Mouse (Mus musculus) limb, embryonic 13.5 days (tissue): ENCODE measurements around the gene Zfp473. TPM values are rescaled to one million over a fixed set of nuclear protein-coding genes. Genes with fewer than 3 reads are reported as not detected.
A peak's percentile ranks its signal among the peaks of the same experiment; 100 is the strongest.

Experiments
- ATAC-seq: fragments of 200-750 bp; cut with Nextera tagmentation; 2 replicates; pipeline ENCODE4 v1.8.0; 2017; ENCODE audit warnings: low read depth, moderate number of reproducible peaks, moderate TSS enrichment; ENCODE audit not compliant: low FRiP score
- H3K27ac ChIP-seq: fragments of 300-500 bp; sonication (generic); 2 replicates; pipeline ENCODE4 v1.5.1; 2015; ENCODE audit warnings: inconsistent platforms, mild to moderate bottlenecking, moderate library complexity
- H3K27me3 ChIP-seq: fragments of 300-500 bp; sonication (generic); 2 replicates; pipeline ENCODE4 v1.6.1; 2015; ENCODE audit warnings: mild to moderate bottlenecking, inconsistent platforms
- H3K36me3 ChIP-seq: fragments of 300-500 bp; sonication (generic); 2 replicates; pipeline ENCODE4 v1.6.1; 2015; ENCODE audit warnings: inconsistent platforms, mild to moderate bottlenecking, moderate library complexity
- H3K4me1 ChIP-seq: fragments of 300-500 bp; sonication (generic); 2 replicates; pipeline ENCODE4 v1.6.1; 2015; ENCODE audit warnings: inconsistent platforms
- H3K4me2 ChIP-seq: fragments of 300-500 bp; sonication (generic); replicated peaks from 2 replicates; pipeline ENCODE4 v1.6.1; 2015; ENCODE audit warnings: inconsistent platforms, mild to moderate bottlenecking, moderate library complexity
- H3K4me3 ChIP-seq: fragments of 300-500 bp; sonication (generic); 2 replicates; pipeline ENCODE4 v1.5.1; 2015; ENCODE audit warnings: moderate library complexity, mild to moderate bottlenecking, inconsistent platforms
- H3K9ac ChIP-seq: fragments of 300-500 bp; sonication (generic); 2 replicates; pipeline ENCODE4 v1.6.1; 2015; ENCODE audit warnings: mild to moderate bottlenecking, inconsistent platforms
- H3K9me3 ChIP-seq: fragments of 300-500 bp; sonication (generic); 2 replicates; pipeline ENCODE4 v1.6.1; 2016; ENCODE audit warnings: inconsistent platforms
- WGBS: fragments of 180-500 bp; shearing (Covaris S2); methylation state at CpG from one replicate; pipeline ENCODE4 v1.1.7; 2015; 5-methylcytosine and 5-hydroxymethylcytosine counted together
- polyA plus RNA-seq: library from polyadenylated mRNA; unstranded; fragments of >200 nt; fragmentation: Nextera tagmentation; extraction: Ambion mirVana; gene quantifications from 2 replicates; pipeline ENCODE4 v1.2.1, GENCODE M21; 2015

The Zfp473 gene
- polyA plus RNA-seq, 1 experiment from 2014 or later, result 1.7 TPM

DNA sequence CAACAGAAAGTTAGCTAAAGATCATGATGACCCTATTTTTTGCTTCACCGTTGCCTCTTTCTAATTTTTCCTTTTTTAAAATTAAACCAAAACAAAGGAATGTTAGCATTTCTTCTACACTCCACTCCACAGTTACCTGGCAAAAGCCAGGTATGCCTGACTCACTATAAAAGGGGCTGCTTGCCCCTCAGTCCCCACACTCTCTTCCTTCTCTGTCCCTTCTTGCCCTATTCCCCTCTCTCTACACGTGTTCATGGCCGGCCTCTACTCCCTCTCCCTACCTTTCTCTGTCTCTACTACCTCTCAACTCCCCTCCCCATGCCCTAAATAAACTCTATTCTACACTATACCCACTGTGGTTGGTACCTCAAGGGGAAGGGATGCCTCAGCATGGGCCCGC is 3.7 kb downstream of the Zfp473 start:
- Histone ChIP-seq H3K4me3 (peak overlapping the region; percentile 62), H3K4me1 (peaks cover 22% of the 10 kb centered on the region), H3K27ac (no peak overlapping the region), H3K9ac (0 out of 2 replicates have a peak overlapping the region, but pooled peaks have one; percentile 50), H3K27me3 (no peaks in the 10 kb centered on the region), H3K36me3 (peaks cover 3% of the 10 kb centered on the region), H3K9me3 (no peaks in the 10 kb centered on the region), H3K4me2 (peak overlapping the region; percentile 71)
- no peak for ATAC-seq
- WGBS, result 66% methylated on average over 4 of the region's 4 CpGs

DNA sequence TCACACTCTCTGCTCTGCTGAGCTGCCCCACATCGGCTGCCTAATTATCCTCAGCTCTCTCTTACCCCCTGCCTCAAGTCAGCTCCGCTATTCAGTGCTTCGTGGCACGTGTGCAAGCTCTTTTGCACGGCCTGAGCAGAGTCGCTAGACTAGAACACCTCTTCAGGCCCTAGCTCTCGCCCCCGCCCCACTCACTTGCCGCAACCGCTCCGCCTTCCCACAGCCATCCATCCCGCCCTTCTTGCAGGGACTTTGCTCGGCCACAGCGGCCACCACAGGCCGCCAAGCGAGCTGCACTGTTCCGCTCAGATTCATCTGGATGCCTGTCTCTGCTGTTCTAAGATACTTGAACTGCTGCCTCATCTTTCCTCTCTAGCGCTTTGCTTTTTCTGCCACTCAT is 5.8 kb downstream of the Zfp473 start:
- ATAC-seq, result peak; percentile 54; the same call in 1 of the 2 replicates
- Histone ChIP-seq H3K9ac (peak overlapping the region; percentile 67), H3K4me2 (peak overlapping the region; percentile 76), H3K4me3 (peak overlapping the region; percentile 48), H3K27ac (no peak overlapping the region), H3K27me3 (no peaks in the 10 kb centered on the region), H3K4me1 (peaks cover 22% of the 10 kb centered on the region), H3K9me3 (no peaks in the 10 kb centered on the region), H3K36me3 (no peaks in the 10 kb centered on the region)
- WGBS, result under 1% methylated on average over 18 of the region's 18 CpGs

DNA sequence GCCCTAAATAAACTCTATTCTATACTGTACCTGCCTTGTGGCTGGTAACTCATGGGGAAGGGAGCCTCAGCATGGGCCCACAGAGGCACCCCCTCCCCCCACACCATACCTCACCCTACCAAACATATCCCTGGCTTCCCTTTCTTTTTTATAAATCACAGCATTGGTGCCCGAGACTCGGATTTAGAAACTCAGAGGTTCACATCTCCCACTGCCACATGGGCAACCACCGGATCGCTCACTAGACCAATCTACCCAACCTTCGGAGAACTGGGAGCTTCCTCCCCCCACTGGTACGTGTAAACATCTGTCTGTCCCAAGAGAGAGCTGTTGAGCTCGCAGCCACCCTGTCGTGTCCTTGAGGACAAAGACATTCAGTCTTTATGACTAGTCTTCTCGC is 6.6 kb downstream of the Zfp473 start:
- Histone ChIP-seq H3K9ac (peak overlapping the region; percentile 67; the same call in 1 of the 2 replicates), H3K4me1 (peaks cover 18% of the 10 kb centered on the region), H3K9me3 (no peaks in the 10 kb centered on the region), H3K27me3 (no peaks in the 10 kb centered on the region), H3K4me2 (peak overlapping the region; percentile 76), H3K36me3 (no peaks in the 10 kb centered on the region), H3K4me3 (peak overlapping the region; percentile 48; the same call in 1 of the 2 replicates), H3K27ac (no peak overlapping the region)
- WGBS, result 49% methylated on average over 9 of the region's 9 CpGs
- no peak for ATAC-seq

DNA sequence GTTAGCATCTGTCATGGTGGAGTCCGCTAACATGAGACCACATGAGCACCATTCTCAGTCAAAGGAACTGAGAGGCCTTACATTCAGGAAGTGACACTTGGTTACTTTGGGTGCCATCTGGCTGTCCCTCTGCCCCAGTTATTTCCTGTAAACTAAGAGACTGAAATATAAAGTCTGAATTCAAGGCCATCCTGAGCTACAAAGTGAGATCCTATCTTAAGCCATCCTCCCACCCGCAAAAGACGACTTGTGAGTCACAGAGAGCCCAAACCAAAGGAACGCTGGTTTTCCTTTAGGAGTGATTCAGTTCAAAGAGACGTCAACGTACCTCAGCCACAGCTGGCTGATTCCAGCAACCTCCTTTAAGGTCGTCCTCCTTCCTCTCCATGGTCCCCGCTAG is 9.5 kb downstream of the Zfp473 start:
- ATAC-seq, result no peak
- no peaks in the 10 kb centered on the region for H3K36me3 ChIP-seq
- H3K4me1 ChIP-seq, result peaks cover 5% of the 10 kb centered on the region; the same call in 1 of the 2 replicates
- H3K27me3 ChIP-seq, result no peaks in the 10 kb centered on the region
- no peak overlapping the region for H3K9ac ChIP-seq
- H3K9me3 ChIP-seq, result no peaks in the 10 kb centered on the region
- no peak overlapping the region for H3K4me2 ChIP-seq
- WGBS, result 77% methylated on average over 8 of the region's 8 CpGs
- no peak overlapping the region for H3K27ac ChIP-seq
- H3K4me3 ChIP-seq, result no peak overlapping the region

DNA sequence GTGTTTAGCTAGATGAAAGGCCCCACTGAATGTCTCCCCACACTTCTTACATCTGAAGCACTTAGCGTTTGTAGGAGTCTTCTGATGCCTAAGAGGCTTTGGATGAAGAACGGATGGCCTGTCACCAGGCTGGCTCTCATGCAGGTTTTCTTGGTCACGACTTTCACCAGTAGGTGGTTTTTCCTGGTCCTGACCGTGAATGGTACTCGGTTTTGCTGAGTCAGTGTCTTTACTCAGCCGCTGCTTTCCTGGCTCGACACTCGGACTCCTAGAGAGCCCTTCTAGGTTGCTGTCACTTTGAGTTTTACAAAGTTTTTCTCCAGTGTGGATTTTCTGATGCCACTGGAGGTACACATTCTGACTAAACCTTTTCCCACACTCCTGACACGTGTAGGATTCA is 17.1 kb downstream of the Zfp473 start:
- no peak overlapping the region for H3K4me3 ChIP-seq
- no peak overlapping the region for H3K9ac ChIP-seq
- no peaks in the 10 kb centered on the region for H3K9me3 ChIP-seq
- no peaks in the 10 kb centered on the region for H3K4me1 ChIP-seq
- H3K27me3 ChIP-seq, result no peaks in the 10 kb centered on the region
- no peak for ATAC-seq
- no peak overlapping the region for H3K4me2 ChIP-seq
- H3K36me3 ChIP-seq, result peaks cover 27% of the 10 kb centered on the region
- WGBS, result 84% methylated on average over 9 of the region's 9 CpGs
- no peak overlapping the region for H3K27ac ChIP-seq

DNA sequence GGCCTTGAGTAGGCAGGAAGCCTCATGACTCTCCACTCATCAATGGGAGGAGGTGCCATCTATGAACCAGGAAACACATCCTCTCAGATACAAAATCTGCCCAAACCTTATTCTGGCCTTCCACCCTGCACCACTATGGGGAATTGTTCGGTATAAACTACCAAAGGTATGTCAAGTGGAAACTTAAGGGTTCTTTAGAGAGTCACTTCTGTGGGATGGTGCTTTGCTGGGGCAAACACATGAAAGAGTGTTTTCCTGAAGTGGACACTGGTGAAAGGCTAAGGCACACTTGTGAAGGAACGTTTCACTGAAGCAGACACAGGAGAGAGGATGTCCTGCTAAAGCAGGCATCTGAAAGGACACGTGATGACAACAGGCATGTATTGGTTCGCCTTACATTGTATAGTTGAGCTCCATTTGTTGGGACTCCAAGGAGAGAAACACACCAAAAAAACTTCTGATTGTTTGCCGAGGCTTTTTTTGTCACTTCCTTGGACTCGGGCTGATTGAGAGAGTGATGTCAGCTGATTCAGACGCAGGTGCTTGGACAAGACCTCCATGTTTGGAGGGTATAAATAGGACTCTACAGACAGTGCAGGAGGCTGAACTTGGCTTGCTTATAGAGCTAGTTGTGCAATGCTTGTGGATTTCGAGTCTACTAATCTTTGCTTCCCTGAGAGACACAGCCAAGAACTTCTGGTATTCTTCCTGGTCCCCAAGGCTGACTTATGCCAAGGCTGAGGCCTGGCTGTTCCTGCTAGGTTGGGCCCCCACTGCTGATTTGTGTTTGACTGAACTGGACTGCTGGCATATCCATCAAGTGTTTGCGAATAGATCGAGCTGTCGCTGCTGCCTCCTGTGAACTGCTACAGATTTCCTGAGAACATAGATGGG is 22.5 kb downstream of the Zfp473 start:
- H3K9ac ChIP-seq, result no peak overlapping the region
- no peaks in the 10 kb centered on the region for H3K9me3 ChIP-seq
- no peak overlapping the region for H3K27ac ChIP-seq
- H3K4me2 ChIP-seq, result no peak overlapping the region
- H3K4me1 ChIP-seq, result no peaks in the 10 kb centered on the region
- no peaks in the 10 kb centered on the region for H3K27me3 ChIP-seq
- no peak for ATAC-seq
- H3K4me3 ChIP-seq, result no peak overlapping the region
- H3K36me3 ChIP-seq, result peaks cover 14% of the 10 kb centered on the region
- WGBS, result 85% methylated on average over 11 of the region's 11 CpGs

DNA sequence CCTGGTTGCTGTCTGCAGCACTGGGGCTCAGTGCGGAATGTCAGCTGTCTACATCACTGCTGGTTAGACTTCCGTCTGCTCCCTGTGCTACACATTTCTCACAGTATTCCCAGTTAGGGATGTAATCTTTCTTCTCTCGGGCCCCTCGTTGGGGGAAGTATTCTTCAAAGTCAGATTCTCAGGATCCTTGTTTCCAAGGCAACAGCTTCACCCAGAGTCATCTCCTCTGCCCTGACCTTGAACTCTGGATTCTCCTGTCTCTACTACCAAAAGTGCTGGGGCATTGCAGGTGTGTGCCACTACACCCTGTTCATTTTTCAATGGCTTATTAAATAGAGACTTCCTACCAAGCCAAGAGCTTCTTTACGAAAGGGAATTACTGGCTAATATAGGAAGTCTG is 23.7 kb downstream of the Zfp473 start:
- H3K9ac ChIP-seq, result no peak overlapping the region

DNA sequence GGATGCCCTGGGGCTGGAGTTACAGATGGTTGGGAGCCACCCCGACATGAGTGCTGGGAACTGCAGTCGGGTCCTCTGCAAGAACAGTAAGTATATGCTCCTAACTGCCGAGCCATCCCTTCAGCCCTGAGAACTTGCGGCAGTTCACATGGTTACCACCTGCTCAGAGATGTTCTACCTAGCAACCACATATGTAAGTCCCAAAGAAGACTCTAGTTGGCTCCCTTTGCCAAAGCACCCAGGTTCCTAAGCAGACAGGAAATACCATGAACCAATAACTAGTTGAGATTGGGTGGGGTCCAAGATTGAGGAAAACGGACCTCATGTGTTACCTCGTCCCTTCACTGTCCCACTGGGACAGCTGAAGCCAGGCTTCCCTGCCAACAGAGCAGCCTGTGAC is 24.5 kb downstream of the Zfp473 start:
- H3K9ac ChIP-seq, result no peak overlapping the region
- WGBS, result 67% methylated on average over 6 of the region's 6 CpGs
- H3K36me3 ChIP-seq, result no peaks in the 10 kb centered on the region
- no peak overlapping the region for H3K27ac ChIP-seq
- H3K4me1 ChIP-seq, result no peaks in the 10 kb centered on the region
- no peak overlapping the region for H3K4me2 ChIP-seq
- H3K27me3 ChIP-seq, result no peaks in the 10 kb centered on the region
- ATAC-seq, result no peak
- no peaks in the 10 kb centered on the region for H3K9me3 ChIP-seq
- H3K4me3 ChIP-seq, result no peak overlapping the region

More for the DNA sequence above, 23.7 kb downstream of the Zfp473 start:
- Histone ChIP-seq H3K27me3 (no peaks in the 10 kb centered on the region), H3K4me1 (no peaks in the 10 kb centered on the region), H3K4me3 (no peak overlapping the region), H3K9me3 (no peaks in the 10 kb centered on the region), H3K4me2 (no peak overlapping the region), H3K27ac (no peak overlapping the region), H3K36me3 (peaks cover 2% of the 10 kb centered on the region; the same call in 1 of the 2 replicates)
- no peak for ATAC-seq
- WGBS, result 60% methylated on average over 5 of the region's 5 CpGs

DNA sequence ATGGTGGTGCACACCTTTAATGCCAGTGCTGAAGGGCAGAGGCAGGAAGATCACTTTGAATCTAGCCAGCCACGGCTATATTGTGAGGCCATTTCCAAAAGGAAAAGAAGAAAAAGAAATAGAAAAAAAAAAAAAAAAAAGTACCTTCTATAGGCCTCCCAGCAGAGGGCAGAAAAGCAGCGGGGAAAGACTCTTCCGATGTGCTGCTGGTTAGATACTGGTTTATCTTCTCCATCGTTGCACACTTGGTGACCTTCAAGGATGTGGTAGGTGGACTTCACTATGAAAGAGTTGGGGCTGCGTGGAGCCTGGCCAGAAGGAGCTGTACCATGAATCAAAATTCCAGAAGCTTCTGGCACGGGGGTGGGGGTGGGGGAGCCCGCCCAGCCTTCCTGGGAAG is 26.5 kb downstream of the Zfp473 start:
- ATAC-seq, result no peak
- Histone ChIP-seq H3K27me3 (no peaks in the 10 kb centered on the region), H3K9ac (no peak overlapping the region), H3K4me1 (no peaks in the 10 kb centered on the region), H3K36me3 (no peaks in the 10 kb centered on the region), H3K4me2 (no peak overlapping the region), H3K27ac (no peak overlapping the region), H3K4me3 (no peak overlapping the region), H3K9me3 (no peaks in the 10 kb centered on the region)
- 27% methylated on average over 7 of the region's 7 CpGs for WGBS

DNA sequence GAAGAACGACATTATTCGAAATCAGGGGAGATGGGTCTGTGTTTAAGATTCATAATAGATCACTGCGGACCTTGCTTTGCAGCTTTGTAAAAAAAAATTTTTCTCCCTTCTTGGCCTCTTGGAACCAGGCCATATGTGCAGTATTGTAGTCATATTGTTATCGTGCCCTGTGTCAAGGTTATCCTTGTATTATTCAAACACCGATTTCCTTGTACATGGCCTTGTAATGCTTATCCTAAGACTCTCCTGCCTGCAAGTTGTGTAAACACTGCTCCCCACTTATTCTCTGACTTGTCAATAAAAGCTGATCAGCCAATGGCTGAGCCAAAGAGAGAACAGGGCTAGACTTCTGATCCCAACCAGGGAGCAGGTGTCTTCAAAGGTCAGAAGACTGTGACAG is 28.8 kb downstream of the Zfp473 start:
- Histone ChIP-seq H3K36me3 (no peaks in the 10 kb centered on the region), H3K9ac (no peak overlapping the region), H3K4me1 (no peaks in the 10 kb centered on the region), H3K4me2 (no peak overlapping the region), H3K4me3 (no peak overlapping the region), H3K27me3 (no peaks in the 10 kb centered on the region), H3K9me3 (no peaks in the 10 kb centered on the region), H3K27ac (no peak overlapping the region)
- ATAC-seq, result no peak
- WGBS, result 90% methylated on average over 5 of the region's 5 CpGs

DNA sequence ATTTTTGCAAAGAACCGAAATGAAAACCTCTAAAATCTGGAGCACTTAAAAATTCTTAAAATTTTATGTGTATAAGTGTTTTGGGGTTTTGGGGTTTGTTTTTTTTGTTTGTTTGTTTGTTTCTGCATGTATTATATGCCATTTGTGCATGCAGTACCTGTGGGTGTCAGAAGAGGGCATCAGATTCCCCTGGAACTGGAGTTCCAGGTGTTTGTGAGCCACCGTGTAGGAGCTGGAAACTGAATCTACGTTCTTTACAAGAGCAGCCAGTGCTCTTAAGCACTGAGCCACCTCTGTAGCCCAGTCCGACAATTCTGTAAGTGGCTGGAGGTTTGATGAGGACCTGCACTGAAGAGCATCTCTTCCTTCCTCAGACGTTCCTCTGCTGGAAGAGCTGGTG is 41.0 kb downstream of the Zfp473 start:
- no peak for ATAC-seq

DNA sequence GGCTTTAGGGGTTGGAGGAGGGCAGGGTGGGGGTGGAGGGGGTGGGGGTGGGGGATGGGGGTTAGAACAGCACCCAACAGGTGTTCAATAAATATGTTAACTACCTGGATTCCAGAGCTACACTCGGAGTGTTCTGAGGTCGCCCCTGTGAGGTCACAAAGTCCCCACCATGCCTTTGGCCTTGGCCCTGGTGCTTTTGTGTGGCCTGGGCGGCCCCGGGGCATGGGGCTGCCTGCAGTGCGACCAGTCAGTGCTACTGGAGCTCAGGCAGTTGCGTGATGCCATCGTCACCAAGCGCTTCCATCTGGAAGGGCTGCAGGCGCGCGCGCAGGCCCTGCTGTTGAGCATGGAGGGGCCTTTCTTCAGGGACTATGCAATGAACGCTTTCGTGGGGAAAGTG is 42.3 kb downstream of the Zfp473 start, which contains the start of gene Izumo2:
Gene Izumo2, plus strand, starts transcription at position 169 of the 400 bp plus-strand sequence.
- no peak for ATAC-seq
- WGBS, result 69% methylated on average over 14 of the region's 14 CpGs
- H3K27ac ChIP-seq, result no peak within 1 kb of the TSS

More for the DNA sequence above, 41.0 kb downstream of the Zfp473 start:
- Histone ChIP-seq H3K27me3 (no peaks in the 10 kb centered on the region), H3K9me3 (no peaks in the 10 kb centered on the region), H3K4me1 (no peaks in the 10 kb centered on the region), H3K4me3 (no peak overlapping the region), H3K36me3 (no peaks in the 10 kb centered on the region), H3K9ac (no peak overlapping the region), H3K27ac (no peak overlapping the region), H3K4me2 (no peak overlapping the region)
- 82% methylated on average over 5 of the region's 5 CpGs for WGBS

More for the DNA sequence above, 42.3 kb downstream of the Zfp473 start, which contains the start of gene Izumo2:
- Histone ChIP-seq H3K4me2 (no peak within 1 kb of the TSS), H3K36me3 (no peaks in the 10 kb centered on the region), H3K4me3 (no peak within 1 kb of the TSS), H3K9me3 (no peaks in the 10 kb centered on the region), H3K9ac (no peak within 1 kb of the TSS), H3K4me1 (no peaks in the 10 kb centered on the region), H3K27me3 (no peaks in the 10 kb centered on the region)
